Mouse (Mus musculus) MEL (cell line): ENCODE measurements around the gene Adamts9.

Experiments used
- BHLHE40 ChIP-seq: IDR thresholded peaks from 2 replicates; pipeline ENCODE4 v1.6.1; 2012; ENCODE audit warnings: low read depth, mild to moderate bottlenecking, inconsistent platforms, low read length, improper control_type of control experiment, borderline replicate concordance
- CTCF ChIP-seq, 3 experiments: IDR thresholded peaks in 2 of 3; conservative IDR thresholded peaks in 1 of 3; 2 replicates each; pipeline ENCODE4 v1.5.1; 2011 to 2012; ENCODE audit warnings: low read length in 3 of 3, low read depth in 2 of 3, mild to moderate bottlenecking in 2 of 3, improper control_type of control experiment in 1 of 3, inconsistent platforms in 1 of 3, mixed read lengths in 1 of 3, moderate library complexity in 1 of 3; ENCODE audit not compliant: control insufficient read depth in 1 of 3, insufficient read depth in 1 of 3, poor library complexity in 1 of 3, severe bottlenecking in 1 of 3
- EP300 ChIP-seq, 2 experiments: IDR thresholded peaks; 2 replicates each; pipeline ENCODE4 v1.6.1; 2011; ENCODE audit warnings: improper control_type of control experiment in 2 of 2, low read length in 2 of 2, low read depth in 1 of 2, mild to moderate bottlenecking in 1 of 2
- POLR2A ChIP-seq, 2 experiments: IDR thresholded peaks; 2 replicates each; pipeline ENCODE4 v1.6.1; 2011 to 2012; ENCODE audit warnings: low read length in 2 of 2, mild to moderate bottlenecking in 2 of 2, control low read depth in 1 of 2, improper control_type of control experiment in 1 of 2, low read depth in 1 of 2, moderate library complexity in 1 of 2; ENCODE audit not compliant: control insufficient read depth in 1 of 2, insufficient read depth in 1 of 2, poor library complexity in 1 of 2
- RCOR1 ChIP-seq: IDR thresholded peaks from 2 replicates; pipeline ENCODE4 v1.6.1; 2012; ENCODE audit warnings: low read depth, mild to moderate bottlenecking, inconsistent platforms, low read length, improper control_type of control experiment
- SIN3A ChIP-seq: IDR thresholded peaks from 2 replicates; pipeline ENCODE4 v1.6.1; 2012; ENCODE audit warnings: low read length, improper control_type of control experiment, inconsistent platforms
- TAL1 ChIP-seq: IDR thresholded peaks from 2 replicates; pipeline ENCODE4 v1.6.1; 2012; ENCODE audit warnings: mild to moderate bottlenecking, inconsistent platforms, low read length, moderate library complexity, mixed read lengths
- UBTF ChIP-seq: IDR thresholded peaks from 2 replicates; pipeline ENCODE4 v1.6.1; 2012; ENCODE audit warnings: low read depth, mild to moderate bottlenecking, inconsistent platforms, low read length, improper control_type of control experiment, moderate library complexity, borderline replicate concordance; ENCODE audit not compliant: insufficient read depth
- USF1 ChIP-seq: IDR thresholded peaks from 2 replicates; pipeline ENCODE4 v1.6.1; 2014; ENCODE audit warnings: low read depth, mild to moderate bottlenecking, inconsistent platforms, low read length, improper control_type of control experiment, moderate library complexity
- USF2 ChIP-seq, 2 experiments: IDR thresholded peaks; 2 replicates each; pipeline ENCODE4 v1.6.1; 2011 to 2012; ENCODE audit warnings: improper control_type of control experiment in 2 of 2, low read length in 2 of 2, borderline replicate concordance in 1 of 2, inconsistent platforms in 1 of 2, low read depth in 1 of 2, mild to moderate bottlenecking in 1 of 2; ENCODE audit not compliant: insufficient read depth in 1 of 2
- ZMIZ1 ChIP-seq: IDR thresholded peaks from 2 replicates; pipeline ENCODE4 v1.6.1; 2012; ENCODE audit warnings: low read depth, mild to moderate bottlenecking, inconsistent platforms, low read length, improper control_type of control experiment, moderate library complexity
- ZNF384 ChIP-seq: IDR thresholded peaks from 2 replicates; pipeline ENCODE4 v1.6.1; 2012; ENCODE audit warnings: low read depth, mild to moderate bottlenecking, inconsistent platforms, low read length, improper control_type of control experiment

GRCm38 (mm10) chr6:92850250-92850649, 93.0 kb downstream of the Adamts9 start:
- TF ChIP-seq EP300 (IDR thresholded peaks at IDR 0.05; ENCODE audit: low read depth in 1 of 2, low read length in 2 of 2): no peak
- TF ChIP-seq CTCF (IDR thresholded peaks at IDR 0.05 in 2 of 3, conservative IDR thresholded peaks at IDR 0.05 in 1 of 3; ENCODE audit: control insufficient read depth in 1 of 3, insufficient read depth in 1 of 3, low read depth in 2 of 3, low read length in 3 of 3, poor library complexity in 1 of 3, severe bottlenecking in 1 of 3): no peak
- TF ChIP-seq USF2 (IDR thresholded peaks at IDR 0.05; ENCODE audit: borderline replicate concordance in 1 of 2, insufficient read depth in 1 of 2, low read depth in 1 of 2, low read length in 2 of 2): no peak
- no peak for TF ChIP-seq ZNF384
- no peak for TF ChIP-seq RCOR1
- no peak for TF ChIP-seq POLR2A (IDR thresholded peaks at IDR 0.05; ENCODE audit: control insufficient read depth in 1 of 2, insufficient read depth in 1 of 2, low read depth in 1 of 2, low read length in 2 of 2, poor library complexity in 1 of 2)
- TF ChIP-seq TAL1: no peak
- TF ChIP-seq ZMIZ1: no peak
- no peak for TF ChIP-seq SIN3A
- no peak for TF ChIP-seq USF1
- TF ChIP-seq BHLHE40: no peak
- no peak for TF ChIP-seq UBTF
